Mouse (Mus musculus) CH12.LX (cell line): ENCODE results near the gene Ddo.

Source experiments
- CHD1 ChIP-seq: IDR thresholded peaks from 2 replicates; pipeline ENCODE4 v1.6.1; 2012; ENCODE audit warnings: low read depth, low read length, improper control_type of control experiment, inconsistent platforms
- CTCF ChIP-seq, 2 experiments: IDR thresholded peaks in 1 of 2; conservative IDR thresholded peaks in 1 of 2; 2 replicates each; pipeline ENCODE4 v1.5.1; 2011 to 2012; ENCODE audit warnings: low read depth in 2 of 2, low read length in 2 of 2, improper control_type of control experiment in 1 of 2, inconsistent platforms in 1 of 2, mild to moderate bottlenecking in 1 of 2, moderate library complexity in 1 of 2
- EP300 ChIP-seq: IDR thresholded peaks from 2 replicates; pipeline ENCODE4 v1.6.1; 2011; ENCODE audit warnings: low read length, improper control_type of control experiment
- MAFK ChIP-seq: IDR thresholded peaks from 2 replicates; pipeline ENCODE4 v1.6.1; 2011; ENCODE audit warnings: low read length, improper control_type of control experiment; ENCODE audit not compliant: insufficient replicate concordance
- MAZ ChIP-seq: IDR thresholded peaks from 2 replicates; pipeline ENCODE4 v1.6.1; 2012; ENCODE audit warnings: low read depth, mild to moderate bottlenecking, inconsistent platforms, low read length, improper control_type of control experiment, moderate library complexity
- NELFE ChIP-seq: IDR thresholded peaks from 2 replicates; pipeline ENCODE4 v1.6.1; 2011; ENCODE audit warnings: low read depth, low read length, improper control_type of control experiment
- POLR2A ChIP-seq: IDR thresholded peaks from 2 replicates; pipeline ENCODE4 v1.6.1; 2011; ENCODE audit warnings: low read depth, mild to moderate bottlenecking, improper control_type of control experiment, low read length

- TF ChIP-seq MAZ, result no peak
- TF ChIP-seq CTCF (conservative IDR thresholded peaks at IDR 0.05 in 1 of 2, IDR thresholded peaks at IDR 0.05 in 1 of 2; ENCODE audit: low read depth in 2 of 2, low read length in 2 of 2), result no peak
- TF ChIP-seq CHD1, result no peak
- no peak for TF ChIP-seq POLR2A
- TF ChIP-seq EP300, result no peak
- TF ChIP-seq MAFK, result no peak
- no peak for TF ChIP-seq NELFE
Measured at GRCm38 (mm10) chr10:40674151-40674550, 44.3 kb downstream of the Ddo start.
